Mouse (Mus musculus): ENCODE data around the gene Cbx7. TPM values are rescaled to one million over a fixed set of nuclear protein-coding genes. Genes with fewer than 3 reads are reported as not detected.

Gene Cbx7
- polyA plus RNA-seq, 1 experiment from 2014 or later: 2.4 TPM

GRCm38 (mm10) chr15:79892213-79892541, 78.7 kb downstream of the Cbx7 start:
- H3K27me3 ChIP-seq (replicated peaks; ENCODE audit: low read depth, poor library complexity, severe bottlenecking): peaks cover 41% of the 10 kb centered on the region
- H3K9me3 ChIP-seq: no peaks in the 10 kb centered on the region
- DNase-seq (ENCODE audit: low spot score): peak; percentile 60
- no peaks in the 10 kb centered on the region for H3K36me3 ChIP-seq (replicated peaks)
- H3K27ac ChIP-seq (replicated peaks): peak overlapping the region; percentile 75
- WGBS: under 1% methylated on average over 12 of the region's 12 CpGs
- peaks cover 30% of the 10 kb centered on the region for H3K4me1 ChIP-seq
- peak overlapping the region; percentile 56 for H3K4me3 ChIP-seq

GRCm38 (mm10) chr15:79891436-79892212, 79.3 kb downstream of the Cbx7 start, which contains the start of gene Apobec3:
Apobec3 (plus strand) TSS chr15:79891659.
- Histone ChIP-seq H3K4me3 (peak within 1 kb of the TSS; percentile 56), H3K27ac (replicated peaks) (peak within 1 kb of the TSS; percentile 75), H3K27me3 (replicated peaks; ENCODE audit: low read depth, poor library complexity, severe bottlenecking) (peaks cover 41% of the 10 kb centered on the region), H3K9me3 (no peaks in the 10 kb centered on the region), H3K36me3 (replicated peaks) (no peaks in the 10 kb centered on the region), H3K4me1 (peaks cover 30% of the 10 kb centered on the region)
- 2% methylated on average over 20 of the region's 20 CpGs for WGBS
- DNase-seq (ENCODE audit: low spot score): peak; percentile 75

- no peaks in the 10 kb centered on the region for H3K9me3 ChIP-seq
- no peaks in the 10 kb centered on the region for H3K36me3 ChIP-seq (replicated peaks)
- peaks cover 19% of the 10 kb centered on the region for H3K27me3 ChIP-seq (replicated peaks; ENCODE audit: low read depth, poor library complexity, severe bottlenecking)
- H3K4me1 ChIP-seq: peaks cover 6% of the 10 kb centered on the region
- H3K4me3 ChIP-seq: no peak overlapping the region
- no peak for DNase-seq (ENCODE audit: low spot score)
- WGBS: 81% methylated on average over 5 of the region's 5 CpGs
- no peak overlapping the region for H3K27ac ChIP-seq (replicated peaks)
Observed at GRCm38 (mm10) chr15:79884820-79885219, 86.1 kb downstream of the Cbx7 start.

GRCm38 (mm10) chr15:79883352-79883822, 87.5 kb downstream of the Cbx7 start:
- peak overlapping the region; percentile 91 for H3K27ac ChIP-seq (replicated peaks)
- WGBS: under 1% methylated on average over 30 of the region's 30 CpGs
- H3K4me3 ChIP-seq: peak overlapping the region; percentile 62
- peaks cover 6% of the 10 kb centered on the region for H3K4me1 ChIP-seq
- DNase-seq (ENCODE audit: low spot score): peak; percentile 95
- H3K27me3 ChIP-seq (replicated peaks; ENCODE audit: low read depth, poor library complexity, severe bottlenecking): peaks cover 18% of the 10 kb centered on the region
- H3K36me3 ChIP-seq (replicated peaks): no peaks in the 10 kb centered on the region
- no peaks in the 10 kb centered on the region for H3K9me3 ChIP-seq

GRCm38 (mm10) chr15:79882623-79883267, 88.2 kb downstream of the Cbx7 start:
- H3K36me3 ChIP-seq (replicated peaks): no peaks in the 10 kb centered on the region
- H3K4me3 ChIP-seq: peak overlapping the region; percentile 62
- WGBS: 31% methylated on average over 19 of the region's 19 CpGs
- H3K27ac ChIP-seq (replicated peaks): peak overlapping the region; percentile 91; the same call in 1 of the 2 replicates
- peaks cover 6% of the 10 kb centered on the region for H3K4me1 ChIP-seq
- H3K9me3 ChIP-seq: no peaks in the 10 kb centered on the region
- no peak for DNase-seq (ENCODE audit: low spot score)
- H3K27me3 ChIP-seq (replicated peaks; ENCODE audit: low read depth, poor library complexity, severe bottlenecking): peaks cover 18% of the 10 kb centered on the region

DNA sequence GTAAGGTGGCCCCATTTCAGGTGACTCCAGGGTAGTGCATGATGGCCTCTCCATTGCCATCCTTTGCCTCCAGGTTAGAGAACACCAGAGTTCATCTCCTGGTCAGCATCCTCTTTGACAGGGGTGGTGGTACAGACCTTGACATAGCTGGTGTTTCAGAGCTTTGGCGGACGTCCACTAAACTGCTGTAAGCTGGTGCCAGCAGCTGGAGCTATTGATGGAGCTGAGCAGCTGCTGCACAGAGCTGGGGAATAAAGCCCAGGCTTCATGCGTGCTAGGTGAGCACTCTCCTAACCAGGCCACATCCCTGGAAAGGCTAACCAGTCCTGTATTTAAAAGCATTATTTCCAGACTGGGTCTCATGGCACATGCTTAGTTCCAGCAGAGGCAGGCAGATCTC, 90.4 kb downstream of the Cbx7 start:
- Histone ChIP-seq H3K9me3 (no peaks in the 10 kb centered on the region), H3K4me3 (no peak overlapping the region), H3K27me3 (replicated peaks; ENCODE audit: low read depth, poor library complexity, severe bottlenecking) (peaks cover 18% of the 10 kb centered on the region), H3K4me1 (peaks cover 6% of the 10 kb centered on the region), H3K36me3 (replicated peaks) (no peaks in the 10 kb centered on the region), H3K27ac (replicated peaks) (no peak overlapping the region)
- no peak for DNase-seq (ENCODE audit: low spot score)
- WGBS: 86% methylated on average over 3 of the region's 3 CpGs

DNA sequence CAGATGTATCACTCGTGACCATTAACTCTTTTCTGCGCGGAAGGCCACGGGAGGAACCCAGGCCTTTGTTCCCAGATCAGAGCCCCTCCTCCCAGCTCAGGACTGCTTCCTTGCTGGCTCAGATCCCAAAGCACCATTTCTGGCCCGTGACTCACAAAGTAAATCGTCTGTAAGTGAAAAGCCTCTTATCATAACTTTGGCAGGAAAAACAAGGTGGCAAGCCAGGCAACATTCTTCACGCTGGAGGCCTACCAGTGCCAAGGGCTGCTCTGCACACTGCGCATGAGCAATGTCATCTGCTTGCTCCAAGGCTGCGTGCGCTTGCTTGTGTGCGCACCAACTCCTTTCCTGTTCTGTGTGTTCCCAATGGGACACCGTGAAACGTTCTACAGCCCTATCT, 91.6 kb downstream of the Cbx7 start:
- Histone ChIP-seq H3K36me3 (replicated peaks) (no peaks in the 10 kb centered on the region), H3K27ac (replicated peaks) (no peak overlapping the region; the same call in 1 of the 2 replicates), H3K4me1 (peaks cover 6% of the 10 kb centered on the region), H3K9me3 (no peaks in the 10 kb centered on the region), H3K27me3 (replicated peaks; ENCODE audit: low read depth, poor library complexity, severe bottlenecking) (peaks cover 18% of the 10 kb centered on the region), H3K4me3 (no peak overlapping the region)
- no peak for DNase-seq (ENCODE audit: low spot score)
- 71% methylated on average over 13 of the region's 13 CpGs for WGBS

- peaks cover 18% of the 10 kb centered on the region for H3K27me3 ChIP-seq (replicated peaks; ENCODE audit: low read depth, poor library complexity, severe bottlenecking)
- no peaks in the 10 kb centered on the region for H3K9me3 ChIP-seq
- no peak overlapping the region; the same call in 1 of the 2 replicates for H3K27ac ChIP-seq (replicated peaks)
- no peak overlapping the region for H3K4me3 ChIP-seq
- DNase-seq (ENCODE audit: low spot score): no peak
- peaks cover 6% of the 10 kb centered on the region for H3K4me1 ChIP-seq
- H3K36me3 ChIP-seq (replicated peaks): no peaks in the 10 kb centered on the region
- 77% methylated on average over 6 of the region's 6 CpGs for WGBS
Observed at GRCm38 (mm10) chr15:79878725-79879136, 92.2 kb downstream of the Cbx7 start.

DNA sequence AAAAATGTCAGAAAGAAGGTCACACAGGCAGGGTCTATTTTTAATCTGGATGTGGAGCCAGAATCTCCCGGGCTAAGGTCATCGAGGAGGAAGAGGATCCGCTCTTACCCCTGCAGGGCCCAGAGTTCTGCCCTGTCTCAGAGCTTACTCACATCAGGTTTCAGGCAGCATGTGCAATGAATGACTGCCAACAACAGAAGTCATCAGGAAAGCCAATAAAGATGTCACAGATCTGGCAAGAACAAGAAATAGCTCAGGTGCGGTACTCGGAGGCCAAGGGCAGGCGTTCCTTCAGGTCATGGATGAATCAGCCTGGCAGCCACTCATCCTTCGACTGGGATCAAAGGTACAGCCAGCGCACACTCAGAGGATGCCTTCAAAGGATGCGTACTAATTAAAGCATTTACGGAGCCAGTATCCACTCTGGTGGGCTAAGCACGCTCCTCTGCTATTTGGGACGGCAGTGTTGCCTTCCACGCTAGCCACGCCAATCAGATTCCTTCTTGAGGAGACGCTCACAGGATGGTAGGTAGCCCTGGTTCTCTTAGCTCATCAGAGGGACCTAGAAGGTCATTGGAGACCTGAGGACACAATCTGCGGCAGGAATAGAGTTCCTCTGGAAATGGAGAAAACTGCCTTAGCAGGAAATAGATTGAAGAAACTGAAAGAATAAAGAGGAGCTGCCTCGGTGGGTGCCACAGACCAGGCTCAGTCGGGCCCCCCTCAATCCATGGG, 95.5 kb downstream of the Cbx7 start:
- Histone ChIP-seq H3K27me3 (replicated peaks; ENCODE audit: low read depth, poor library complexity, severe bottlenecking) (no peaks in the 10 kb centered on the region), H3K4me1 (no peaks in the 10 kb centered on the region), H3K36me3 (replicated peaks) (no peaks in the 10 kb centered on the region), H3K9me3 (no peaks in the 10 kb centered on the region), H3K27ac (replicated peaks) (no peak overlapping the region), H3K4me3 (no peak overlapping the region)
- 92% methylated on average over 18 of the region's 18 CpGs for WGBS
- no peak for DNase-seq (ENCODE audit: low spot score)

DNA sequence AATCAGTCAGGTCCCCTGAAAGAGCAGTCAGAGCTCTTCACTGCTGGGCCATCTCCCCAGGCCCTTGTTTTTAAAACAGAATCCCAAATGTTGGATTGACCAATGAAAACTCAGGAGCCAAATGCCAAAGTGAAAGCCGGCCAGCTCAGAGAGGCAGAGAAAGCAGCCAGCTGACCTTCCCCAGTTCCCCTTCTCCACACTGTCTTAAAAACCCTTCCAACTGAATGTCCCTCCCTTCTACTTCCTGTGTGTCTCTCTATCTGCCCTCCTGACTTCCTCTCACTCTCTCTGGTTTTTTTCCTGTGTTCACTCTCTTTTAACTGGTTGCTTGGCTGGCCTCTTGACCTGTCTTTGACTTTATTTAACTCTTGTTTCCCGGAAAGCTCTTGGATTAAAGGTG, 96.9 kb downstream of the Cbx7 start:
- Histone ChIP-seq H3K36me3 (replicated peaks) (no peaks in the 10 kb centered on the region), H3K4me3 (no peak overlapping the region), H3K27me3 (replicated peaks; ENCODE audit: low read depth, poor library complexity, severe bottlenecking) (no peaks in the 10 kb centered on the region), H3K9me3 (peaks cover 4% of the 10 kb centered on the region; the same call in 1 of the 2 replicates), H3K4me1 (no peaks in the 10 kb centered on the region), H3K27ac (replicated peaks) (no peak overlapping the region)
- no peak for DNase-seq (ENCODE audit: low spot score)
- 60% methylated on average over 2 of the region's 2 CpGs for WGBS

DNA sequence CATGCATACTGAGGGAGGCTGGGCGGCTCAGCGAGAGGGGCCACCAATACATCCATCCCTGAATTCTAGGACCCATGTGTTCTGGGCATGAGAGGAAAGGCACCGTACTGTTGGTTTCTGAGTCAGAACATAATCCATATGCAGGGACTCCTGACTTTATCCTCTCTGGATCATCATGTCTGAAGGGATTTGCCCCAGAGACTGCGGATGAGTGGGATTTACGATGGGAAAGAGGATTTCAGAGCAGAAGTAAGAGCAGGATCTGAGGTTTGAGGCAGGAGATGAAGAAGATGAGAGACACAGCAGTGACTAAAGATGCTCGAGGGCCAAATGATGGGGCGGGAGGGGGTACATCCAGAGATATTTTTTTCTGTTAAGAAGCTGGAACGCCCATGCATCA, 97.4 kb downstream of the Cbx7 start:
- H3K27me3 ChIP-seq (replicated peaks; ENCODE audit: low read depth, poor library complexity, severe bottlenecking): no peaks in the 10 kb centered on the region
- H3K27ac ChIP-seq (replicated peaks): no peak overlapping the region
- no peaks in the 10 kb centered on the region for H3K4me1 ChIP-seq
- no peak for DNase-seq (ENCODE audit: low spot score)
- 93% methylated on average over 8 of the region's 8 CpGs for WGBS
- no peak overlapping the region for H3K4me3 ChIP-seq
- no peaks in the 10 kb centered on the region for H3K36me3 ChIP-seq (replicated peaks)
- H3K9me3 ChIP-seq: peaks cover 4% of the 10 kb centered on the region; the same call in 1 of the 2 replicates

GRCm38 (mm10) chr15:79867260-79868002, 103.5 kb downstream of the Cbx7 start:
- no peak overlapping the region for H3K4me3 ChIP-seq
- peaks cover 4% of the 10 kb centered on the region; the same call in 1 of the 2 replicates for H3K9me3 ChIP-seq
- 91% methylated on average over 3 of the region's 3 CpGs for WGBS
- H3K4me1 ChIP-seq: no peaks in the 10 kb centered on the region
- H3K27me3 ChIP-seq (replicated peaks; ENCODE audit: low read depth, poor library complexity, severe bottlenecking): no peaks in the 10 kb centered on the region
- DNase-seq (ENCODE audit: low spot score): no peak
- H3K36me3 ChIP-seq (replicated peaks): no peaks in the 10 kb centered on the region
- no peak overlapping the region for H3K27ac ChIP-seq (replicated peaks)

All from embryonic facial prominence, embryonic 10.5 days (tissue).